Mouse (Mus musculus) kidney, postnatal 0 days (tissue): Measurements from ENCODE around the gene Card11. TPM values are rescaled to one million over a fixed set of nuclear protein-coding genes. Genes with fewer than 3 reads are reported as not detected.

Experiments
- ATAC-seq: fragments of 200-750 bp; cut with Nextera tagmentation; replicated peaks from 2 replicates; pipeline ENCODE4 v1.8.0; 2017; ENCODE audit warnings: low read depth, moderate number of reproducible peaks, moderate TSS enrichment, moderate library complexity; ENCODE audit not compliant: low FRiP score
- DNase-seq: peaks from one replicate; pipeline ENCODE4 v3.0.0-alpha.2; 2016; ENCODE audit warnings: low spot score
- H3K27ac ChIP-seq: fragments of 300-500 bp; sonication (generic); 2 replicates; pipeline ENCODE4 v1.5.1; 2014; ENCODE audit warnings: mild to moderate bottlenecking
- H3K27me3 ChIP-seq: fragments of 300-500 bp; sonication (generic); 2 replicates; pipeline ENCODE4 v1.6.1; 2014; ENCODE audit warnings: low read length, mixed read lengths; ENCODE audit not compliant: insufficient read depth
- H3K36me3 ChIP-seq: fragments of 300-500 bp; sonication (generic); 2 replicates; pipeline ENCODE4 v1.6.1; 2014; ENCODE audit warnings: low read length, mixed read lengths; ENCODE audit not compliant: insufficient read depth
- H3K4me1 ChIP-seq: fragments of 300-500 bp; sonication (generic); replicated peaks from 2 replicates; pipeline ENCODE4 v1.6.1; 2014; ENCODE audit warnings: antibody characterized with exemption, low read length, mixed read lengths; ENCODE audit not compliant: insufficient read depth
- H3K4me2 ChIP-seq: fragments of 300-500 bp; sonication (generic); 2 replicates; pipeline ENCODE4 v1.6.1; 2014; ENCODE audit warnings: mild to moderate bottlenecking, low read length, moderate library complexity, mixed read lengths
- H3K4me3 ChIP-seq: fragments of 300-500 bp; sonication (generic); replicated peaks from 2 replicates; pipeline ENCODE4 v1.5.1; 2014; ENCODE audit warnings: low read depth, low read length
- H3K9ac ChIP-seq: fragments of 300-500 bp; sonication (generic); 2 replicates; pipeline ENCODE4 v1.6.1; 2014; ENCODE audit warnings: low read depth, low read length
- H3K9me3 ChIP-seq: fragments of 300-500 bp; sonication (generic); replicated peaks from 2 replicates; pipeline ENCODE4 v1.6.1; 2016; ENCODE audit warnings: low read length, inconsistent platforms, mixed read lengths
- CTCF ChIP-seq: IDR thresholded peaks from 2 replicates; pipeline ENCODE4 v1.5.1; 2016; ENCODE audit warnings: antibody characterized with exemption, low read depth, mild to moderate bottlenecking, moderate library complexity
- WGBS: fragments of 180-500 bp; shearing (Covaris S2); extraction: QIAGEN DNeasy Blood & Tissue Kit; methylation state at CpG from one replicate; pipeline ENCODE4 v1.1.7; 2014; 5-methylcytosine and 5-hydroxymethylcytosine counted together
- polyA plus RNA-seq: library from polyadenylated mRNA; unstranded; fragments of >200 nt; fragmentation: Nextera tagmentation; extraction: Ambion mirVana; gene quantifications from 2 replicates; pipeline ENCODE4 v1.2.1, GENCODE M21; 2015

Card11 gene
- polyA plus RNA-seq, 1 experiment from 2014 or later: 0.16 TPM

- WGBS: 85% methylated on average over 2 of the region's 2 CpGs
- Histone ChIP-seq H3K9ac (no peak overlapping the region), H3K27me3 (no peaks in the 10 kb centered on the region), H3K36me3 (no peaks in the 10 kb centered on the region), H3K4me3 (no peak overlapping the region), H3K9me3 (no peaks in the 10 kb centered on the region), H3K27ac (no peak overlapping the region), H3K4me2 (no peak overlapping the region), H3K4me1 (0 out of 2 replicates have a peak, but pooled peaks cover 2% of the 10 kb centered on the region)
- no peak for DNase-seq
- no peak for ATAC-seq
- TF ChIP-seq CTCF: no peak
Measured at GRCm38 (mm10) chr5:140980051-140980450, 20.3 kb downstream of the Card11 start.

- ATAC-seq (no peak), DNase-seq (peak; percentile 47)
- Histone ChIP-seq H3K4me1 (no peaks in the 10 kb centered on the region), H3K4me2 (no peak overlapping the region), H3K36me3 (no peaks in the 10 kb centered on the region), H3K9me3 (no peaks in the 10 kb centered on the region), H3K4me3 (no peak overlapping the region), H3K27me3 (no peaks in the 10 kb centered on the region), H3K9ac (no peak overlapping the region), H3K27ac (no peak overlapping the region)
- TF ChIP-seq CTCF: peak; percentile 69
- WGBS: 30% methylated on average over 9 of the region's 9 CpGs
Measured at GRCm38 (mm10) chr5:140962945-140963344, 37.4 kb downstream of the Card11 start.

- 77% methylated on average over 6 of the region's 6 CpGs for WGBS
- Histone ChIP-seq H3K4me2 (no peak overlapping the region), H3K36me3 (no peaks in the 10 kb centered on the region), H3K9me3 (no peaks in the 10 kb centered on the region), H3K9ac (no peak overlapping the region), H3K4me1 (no peaks in the 10 kb centered on the region), H3K27ac (no peak overlapping the region), H3K27me3 (no peaks in the 10 kb centered on the region), H3K4me3 (no peak overlapping the region)
- no peak for TF ChIP-seq CTCF
- no peak for ATAC-seq
- DNase-seq: no peak
Measured at GRCm38 (mm10) chr5:140960732-140961131, 39.6 kb downstream of the Card11 start.

DNA sequence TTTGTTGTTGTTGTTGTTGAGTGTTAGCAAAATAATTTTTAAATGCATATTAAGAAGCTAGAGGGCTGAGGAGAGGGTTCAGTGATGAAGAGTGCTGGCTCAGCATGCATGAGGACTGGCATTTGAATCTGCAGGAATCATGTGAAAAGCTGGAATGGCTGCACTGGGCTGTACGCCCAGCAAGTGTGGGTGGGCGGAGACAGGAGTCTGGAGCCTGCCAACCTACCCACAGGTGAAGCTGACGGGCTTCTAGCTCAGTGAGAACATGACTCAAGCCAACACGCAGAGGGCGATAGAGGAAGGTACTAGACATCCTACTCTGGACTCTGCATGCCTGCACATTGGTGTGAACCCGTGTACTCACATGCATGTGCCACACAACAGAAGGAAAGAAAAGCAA is 41.2 kb downstream of the Card11 start:
- no peaks in the 10 kb centered on the region for H3K9me3 ChIP-seq
- WGBS: 61% methylated on average over 6 of the region's 6 CpGs
- DNase-seq (no peak), ATAC-seq (no peak)
- H3K27me3 ChIP-seq: no peaks in the 10 kb centered on the region
- no peak for TF ChIP-seq CTCF
- H3K4me2 ChIP-seq: no peak overlapping the region
- H3K36me3 ChIP-seq: no peaks in the 10 kb centered on the region
- H3K27ac ChIP-seq: no peak overlapping the region
- no peaks in the 10 kb centered on the region for H3K4me1 ChIP-seq
- no peak overlapping the region for H3K9ac ChIP-seq
- H3K4me3 ChIP-seq: no peak overlapping the region

- Histone ChIP-seq H3K27me3 (no peaks in the 10 kb centered on the region), H3K27ac (no peak overlapping the region), H3K4me2 (no peak overlapping the region), H3K9ac (no peak overlapping the region), H3K4me3 (no peak overlapping the region), H3K36me3 (no peaks in the 10 kb centered on the region), H3K4me1 (no peaks in the 10 kb centered on the region), H3K9me3 (no peaks in the 10 kb centered on the region)
- TF ChIP-seq CTCF: peak; percentile 40; the same call in 1 of the 2 replicates
- ATAC-seq (no peak), DNase-seq (no peak)
- WGBS: 95% methylated on average over 4 of the region's 4 CpGs
Measured at GRCm38 (mm10) chr5:140957106-140957505, 43.3 kb downstream of the Card11 start.

- no peak overlapping the region for H3K4me2 ChIP-seq
- TF ChIP-seq CTCF: peak; percentile 51
- WGBS: 97% methylated on average over 1 of the region's 1 CpGs
- no peaks in the 10 kb centered on the region for H3K9me3 ChIP-seq
- no peak overlapping the region for H3K27ac ChIP-seq
- H3K4me3 ChIP-seq: no peak overlapping the region
- DNase-seq (no peak), ATAC-seq (no peak)
- no peaks in the 10 kb centered on the region for H3K4me1 ChIP-seq
- H3K9ac ChIP-seq: no peak overlapping the region
- H3K36me3 ChIP-seq: no peaks in the 10 kb centered on the region
- no peaks in the 10 kb centered on the region for H3K27me3 ChIP-seq
Measured at GRCm38 (mm10) chr5:140955666-140956065, 44.7 kb downstream of the Card11 start.

GRCm38 (mm10) chr5:140951801-140952200 is 48.6 kb downstream of the Card11 start:
- Histone ChIP-seq H3K9me3 (no peaks in the 10 kb centered on the region), H3K4me3 (no peak overlapping the region), H3K36me3 (no peaks in the 10 kb centered on the region), H3K9ac (no peak overlapping the region), H3K4me2 (no peak overlapping the region), H3K27ac (no peak overlapping the region), H3K4me1 (no peaks in the 10 kb centered on the region), H3K27me3 (no peaks in the 10 kb centered on the region)
- no peak for DNase-seq
- ATAC-seq: no peak
- WGBS: 79% methylated on average over 5 of the region's 5 CpGs
- no peak for TF ChIP-seq CTCF
